Mouse (Mus musculus) liver (tissue): ENCODE measurements around the gene Cadm2.

ENCODE experiments used
- DNase-seq: peaks from one replicate; pipeline ENCODE4 v3.0.0-alpha.2; 2020; ENCODE audit warnings: mixed read lengths

Cadm2 gene

GRCm38 (mm10) chr16:67620826-67621505 is at the start of gene Cadm2:
Cadm2 (minus strand) TSS chr16:67620908.
- DNase-seq, result peak; percentile 86

GRCm38 (mm10) chr16:67646930-67647329 is 26.2 kb upstream of the Cadm2 start:
- no peak for DNase-seq

- DNase-seq, result no peak
Measured at GRCm38 (mm10) chr16:67643651-67644050, 22.9 kb upstream of the Cadm2 start.

DNA sequence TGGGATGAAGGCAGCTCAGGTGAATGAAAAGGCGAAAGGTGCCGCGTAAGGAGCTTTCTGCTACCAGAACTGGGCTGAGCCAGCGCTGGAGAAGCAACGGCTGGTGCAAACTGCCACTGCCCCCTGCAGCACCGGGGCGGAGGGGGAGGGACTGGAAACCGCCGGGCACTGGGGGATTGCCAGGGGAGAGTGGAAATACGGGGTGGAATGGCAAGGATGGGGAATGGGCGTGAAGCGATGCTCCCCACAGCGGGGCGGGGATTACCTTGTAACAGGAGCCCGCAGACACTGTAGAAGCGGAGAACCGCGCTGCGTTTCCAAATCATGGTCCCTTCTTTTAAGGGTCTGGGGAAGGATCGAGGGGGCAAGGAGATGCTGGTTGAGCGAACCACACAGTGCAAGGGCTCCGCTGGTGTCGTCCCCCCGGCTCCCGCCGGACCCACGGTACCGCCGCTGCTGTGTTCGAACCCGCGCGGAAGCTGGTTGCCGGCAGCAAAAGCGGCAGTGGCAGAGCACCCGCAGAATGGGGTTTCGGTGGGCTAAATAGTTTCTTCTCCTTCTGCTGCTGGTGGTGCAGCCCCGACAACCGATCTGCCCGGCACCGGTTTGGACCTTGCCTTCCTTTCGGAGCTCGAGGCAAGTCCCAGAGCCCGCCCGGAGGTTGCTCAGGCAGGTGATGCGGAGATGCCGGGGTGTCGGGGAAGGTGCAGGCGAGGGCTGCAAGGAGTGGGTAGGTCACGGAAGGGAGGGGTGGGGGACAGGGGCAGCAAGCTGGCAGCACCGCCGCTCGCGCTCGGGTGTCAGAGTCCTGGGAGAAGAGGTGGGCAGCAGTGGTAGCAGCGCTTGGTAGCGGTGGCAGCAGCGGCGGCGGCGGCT is 564 bp downstream of the Cadm2 start:
- peak; percentile 20 for DNase-seq

- no peak for DNase-seq
Measured at GRCm38 (mm10) chr16:67619416-67619815, 1.3 kb downstream of the Cadm2 start.

DNA sequence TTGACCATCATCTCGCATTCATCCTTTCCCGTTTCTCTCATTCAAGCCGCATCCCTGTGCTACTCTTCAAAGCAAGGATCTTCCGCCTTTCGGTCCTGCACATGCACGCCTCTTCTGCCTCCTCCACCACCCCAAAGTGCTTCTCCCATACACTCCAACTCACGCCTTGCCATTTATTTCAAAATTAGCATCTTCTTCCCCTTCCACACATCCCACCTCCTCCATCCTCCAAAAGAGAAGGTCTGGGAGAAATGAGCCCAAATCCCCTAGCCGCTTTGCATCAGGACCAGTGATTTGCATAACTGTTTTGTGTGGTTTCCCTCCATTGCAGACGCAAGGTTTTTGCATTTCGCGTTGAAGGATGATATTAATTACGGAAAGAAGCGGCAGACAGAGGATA is 1.9 kb downstream of the Cadm2 start:
- DNase-seq, result no peak

- DNase-seq, result no peak
Measured at GRCm38 (mm10) chr16:67617811-67618210, 2.9 kb downstream of the Cadm2 start.

- no peak for DNase-seq
Measured at GRCm38 (mm10) chr16:67617256-67617655, 3.5 kb downstream of the Cadm2 start.

DNA sequence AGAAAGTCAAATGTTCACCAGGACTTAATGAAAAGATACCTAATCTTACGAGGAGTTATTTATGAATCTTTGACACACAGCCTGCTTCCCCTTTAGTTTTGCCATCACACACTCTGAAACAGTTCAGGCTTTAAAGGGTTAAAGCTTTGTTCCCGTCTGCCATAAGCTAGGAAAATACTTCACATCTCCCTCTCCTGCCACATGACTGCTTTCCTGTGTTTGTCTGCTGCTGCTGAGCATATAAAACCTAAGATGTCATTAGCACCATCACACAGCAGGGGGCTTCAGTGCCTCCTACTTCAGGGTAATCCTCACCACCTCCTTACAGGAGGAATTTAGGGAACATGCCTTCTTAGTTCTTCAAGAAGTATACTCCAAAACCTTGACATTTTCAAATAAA is 6.8 kb downstream of the Cadm2 start:
- DNase-seq, result no peak

GRCm38 (mm10) chr16:67610904-67611681 is 9.6 kb downstream of the Cadm2 start:
- no peak for DNase-seq

DNA sequence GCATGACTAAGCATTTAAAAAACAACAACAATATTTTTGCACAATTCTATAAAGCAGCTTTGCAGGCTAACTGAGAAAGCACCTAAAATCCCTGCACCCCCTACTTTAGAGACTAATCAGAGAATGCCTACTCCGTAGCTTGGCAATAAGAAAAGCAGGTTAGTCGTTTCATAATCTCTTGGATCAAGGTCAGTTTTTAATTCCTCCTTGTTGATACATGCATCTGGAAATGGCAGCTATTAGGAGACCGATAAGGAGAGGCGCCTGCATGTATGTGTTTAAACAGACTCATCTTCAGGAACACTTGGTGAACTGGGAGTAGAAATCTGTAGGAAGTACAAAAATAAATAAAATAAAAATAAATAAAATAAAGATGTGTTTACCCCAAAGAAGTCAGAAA is 11.6 kb downstream of the Cadm2 start:
- no peak for DNase-seq

- no peak for DNase-seq
Measured at GRCm38 (mm10) chr16:67608499-67608898, 12.2 kb downstream of the Cadm2 start.

GRCm38 (mm10) chr16:67605661-67606060 is 15.0 kb downstream of the Cadm2 start:
- DNase-seq, result no peak

- DNase-seq, result no peak
Measured at GRCm38 (mm10) chr16:67599981-67600380, 20.7 kb downstream of the Cadm2 start.

GRCm38 (mm10) chr16:67598841-67599240 is 21.9 kb downstream of the Cadm2 start:
- no peak for DNase-seq

DNA sequence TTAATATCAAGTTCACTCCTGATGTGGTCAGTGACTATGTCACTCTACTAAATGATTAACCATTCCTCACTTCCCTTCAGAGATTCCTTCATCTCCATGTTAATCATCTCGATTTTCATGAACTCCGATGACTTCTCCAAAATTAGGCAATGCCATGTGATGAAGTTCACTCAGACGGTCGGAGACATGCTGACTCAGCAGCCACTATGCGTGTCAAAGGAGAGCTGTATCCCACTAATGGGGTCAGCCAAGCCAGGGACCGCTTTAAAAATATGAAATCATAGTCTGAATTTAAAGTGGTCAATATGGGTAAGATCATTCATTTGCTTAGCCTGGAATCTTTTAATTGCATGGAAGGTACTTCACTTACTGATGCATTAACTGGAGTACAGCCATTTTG is 29.7 kb downstream of the Cadm2 start:
- DNase-seq, result no peak

- no peak for DNase-seq
Measured at GRCm38 (mm10) chr16:67578842-67579517, 41.7 kb downstream of the Cadm2 start.

DNA sequence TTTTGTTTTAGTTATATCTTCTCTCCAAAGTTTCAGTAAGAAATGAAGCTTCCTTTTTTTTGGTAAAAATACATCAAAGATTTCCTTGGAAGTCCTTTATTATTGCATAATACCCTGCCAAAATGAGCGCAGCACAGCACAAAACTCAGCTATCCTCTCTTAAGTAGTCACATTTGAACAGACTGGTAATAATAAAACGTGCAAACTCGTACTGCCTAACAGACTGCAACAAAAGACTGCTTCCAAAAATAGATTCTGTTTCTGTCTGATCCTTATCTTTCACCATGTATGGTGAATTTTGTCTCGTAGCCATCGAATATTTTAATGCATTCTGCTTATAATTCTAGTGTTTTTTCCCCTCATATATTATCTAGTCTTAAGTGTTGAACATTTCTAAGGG is 45.2 kb downstream of the Cadm2 start:
- DNase-seq, result no peak

GRCm38 (mm10) chr16:67526992-67527391 is 93.7 kb downstream of the Cadm2 start:
- no peak for DNase-seq

DNA sequence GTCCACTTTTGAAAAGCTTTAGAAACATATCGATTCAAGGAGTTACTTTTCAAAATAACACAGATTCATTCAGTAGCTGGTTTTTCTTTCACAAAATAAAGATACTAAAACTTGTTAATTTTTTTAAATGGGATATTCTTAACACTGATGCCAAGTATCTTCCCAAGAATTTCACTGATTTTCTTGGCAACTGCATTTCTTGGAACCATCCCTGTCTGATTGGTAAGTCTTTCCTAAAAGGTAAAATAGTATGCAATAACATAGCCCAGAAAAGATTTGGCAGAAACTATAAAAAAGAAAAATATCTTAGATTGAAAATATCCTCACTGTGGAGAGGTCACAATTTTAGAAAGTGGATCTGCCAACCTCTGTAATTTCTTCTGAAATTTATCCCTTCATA is 95.8 kb downstream of the Cadm2 start:
- no peak for DNase-seq

- DNase-seq, result no peak
Measured at GRCm38 (mm10) chr16:67518311-67518710, 102.4 kb downstream of the Cadm2 start.

DNA sequence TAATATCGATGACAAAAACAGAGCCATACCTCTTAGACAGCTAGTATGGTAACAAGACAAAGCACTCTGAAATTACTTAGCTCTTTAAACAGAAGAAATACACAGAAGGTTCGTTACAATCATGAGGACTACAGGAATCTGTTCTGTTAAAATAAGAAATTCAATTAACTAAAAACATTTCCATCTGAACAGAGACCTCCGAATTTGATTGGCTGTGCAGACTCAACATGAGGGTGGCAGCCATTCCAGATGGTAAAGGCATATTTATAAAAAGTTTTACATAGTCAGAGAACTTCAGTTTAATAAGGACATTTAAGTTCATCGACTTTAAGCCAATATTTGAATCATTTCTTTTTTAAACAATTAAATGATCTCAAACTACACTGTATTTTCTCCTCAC is 105.2 kb downstream of the Cadm2 start:
- DNase-seq, result no peak

- no peak for DNase-seq
Measured at GRCm38 (mm10) chr16:67509079-67509478, 111.6 kb downstream of the Cadm2 start.
